Mouse (Mus musculus) lung, postnatal 25 days (tissue): ENCODE measurements at regions not wholly inside any gene's neighbourhood (a gene's known extent, or its start where the extent isn't known, plus 50 kb on each side); places are given as distances from the start of the nearest gene placed in this dataset.

Source experiments
- DNase-seq: peaks from one replicate; pipeline ENCODE4 v3.0.0; 2022; ENCODE audit warnings: low spot score

GRCm38 (mm10) chr2:174848981-174849681 lies 88.7 kb downstream of the Edn3 start:
- DNase-seq: no peak

GRCm38 (mm10) chr2:174850860-174851259 lies 90.4 kb downstream of the Edn3 start:
- no peak for DNase-seq

DNA sequence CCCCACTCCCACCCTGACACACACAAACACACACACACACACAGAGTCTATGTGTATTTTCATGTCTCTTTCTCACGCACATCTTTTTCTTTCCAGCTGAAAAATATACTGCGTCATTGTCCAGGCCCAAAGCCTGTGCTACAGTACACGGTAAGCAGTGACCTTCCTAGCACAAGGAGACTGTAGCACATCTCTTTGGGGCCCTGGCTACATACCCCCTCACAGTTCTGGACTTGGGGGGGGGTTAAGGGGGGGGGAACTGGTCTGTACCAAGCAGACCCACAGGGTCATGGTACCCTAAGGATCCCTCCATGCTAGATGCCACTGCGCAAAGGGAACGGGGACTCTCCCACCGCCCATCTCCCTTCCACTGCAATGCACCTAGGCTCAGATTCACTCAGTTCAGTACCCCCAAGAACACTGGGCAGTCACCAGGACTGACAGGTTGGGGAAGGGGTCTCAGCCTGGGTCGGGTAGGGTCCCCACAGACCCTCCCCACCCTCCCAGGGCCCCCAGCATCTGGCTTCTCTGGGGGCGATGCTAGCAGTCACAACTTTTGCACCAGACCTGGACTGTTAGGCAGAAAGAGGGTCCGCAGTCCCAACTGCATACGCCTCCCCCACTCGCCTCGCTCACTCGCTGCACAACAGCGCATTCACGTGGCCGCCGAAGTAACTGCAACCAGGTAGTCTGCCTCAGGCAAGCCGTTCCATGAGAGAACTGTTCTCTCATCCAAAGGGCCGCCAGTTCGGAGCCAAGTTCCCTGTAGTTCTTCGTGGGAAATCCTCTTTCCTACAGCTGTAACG lies 91.3 kb downstream of the Edn3 start:
- DNase-seq: peak; percentile 63

- DNase-seq: no peak
Measured at GRCm38 (mm10) chr2:174853786-174854185, 93.4 kb downstream of the Edn3 start.

GRCm38 (mm10) chr2:174855548-174855947 lies 95.1 kb downstream of the Edn3 start:
- DNase-seq: no peak

DNA sequence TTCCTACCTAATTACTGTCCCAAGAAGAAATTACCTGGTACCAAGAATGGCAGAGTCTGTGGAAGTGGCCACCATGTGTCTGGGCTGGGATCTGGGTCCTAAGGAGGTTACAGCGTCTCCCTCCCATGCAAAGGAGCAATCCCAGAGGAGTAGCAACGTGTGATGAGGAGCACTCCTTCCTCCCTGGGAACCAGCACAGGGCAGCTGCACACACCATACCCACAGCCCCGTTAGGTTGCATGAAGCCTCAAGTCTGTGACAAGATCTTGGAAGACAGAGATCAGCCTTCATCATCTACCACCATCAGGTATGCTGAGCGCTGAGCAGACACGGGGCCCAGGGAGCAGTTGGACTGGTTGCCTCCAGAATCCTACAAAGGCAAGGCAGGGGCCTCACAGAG lies 95.7 kb downstream of the Edn3 start:
- DNase-seq: no peak

- DNase-seq: peak; percentile 77
Measured at GRCm38 (mm10) chr2:174858011-174858834, 97.8 kb downstream of the Edn3 start.

GRCm38 (mm10) chr2:174858835-174859215 lies 98.4 kb downstream of the Edn3 start:
- no peak for DNase-seq

GRCm38 (mm10) chr2:174859533-174859932 lies 99.1 kb downstream of the Edn3 start:
- DNase-seq: peak; percentile 24

GRCm38 (mm10) chr2:174864657-174865056 lies 104.2 kb downstream of the Edn3 start:
- no peak for DNase-seq

DNA sequence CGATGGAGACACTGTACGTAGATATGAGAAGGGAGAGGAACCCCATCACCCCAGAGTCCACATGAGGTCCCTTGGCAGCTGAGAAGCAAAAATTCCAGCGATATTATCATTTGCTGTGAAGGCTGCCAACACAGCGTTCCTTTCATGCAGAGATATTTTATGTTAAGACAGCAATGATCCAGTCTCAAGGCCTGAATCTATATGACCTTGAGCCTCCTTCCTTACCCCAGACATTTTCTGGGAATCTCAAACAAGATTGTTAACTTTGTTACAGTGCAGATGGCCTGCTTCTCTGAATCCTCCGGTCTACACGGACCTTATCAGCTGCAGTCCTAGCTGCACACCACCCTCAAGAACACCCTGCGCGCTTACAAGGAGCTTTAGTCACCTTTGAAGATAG lies 106.1 kb downstream of the Edn3 start:
- DNase-seq: no peak

DNA sequence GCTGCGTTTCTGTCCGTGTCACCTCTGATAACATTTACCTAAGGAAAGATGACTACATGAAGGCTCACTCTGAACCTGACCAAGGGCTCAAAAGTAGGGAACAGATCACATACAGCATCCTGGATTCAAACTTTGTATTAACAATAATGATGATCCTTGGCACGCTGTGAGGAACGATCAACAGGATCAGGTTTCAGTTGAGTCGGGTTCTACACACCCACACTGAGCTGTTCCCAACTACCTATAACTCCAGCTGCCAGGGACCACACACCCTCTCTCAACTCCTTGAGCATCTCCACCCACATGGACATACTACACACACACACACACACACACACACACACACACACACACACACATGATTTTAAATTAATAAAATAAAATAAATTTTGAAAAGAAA lies 107.0 kb downstream of the Edn3 start:
- no peak for DNase-seq

DNA sequence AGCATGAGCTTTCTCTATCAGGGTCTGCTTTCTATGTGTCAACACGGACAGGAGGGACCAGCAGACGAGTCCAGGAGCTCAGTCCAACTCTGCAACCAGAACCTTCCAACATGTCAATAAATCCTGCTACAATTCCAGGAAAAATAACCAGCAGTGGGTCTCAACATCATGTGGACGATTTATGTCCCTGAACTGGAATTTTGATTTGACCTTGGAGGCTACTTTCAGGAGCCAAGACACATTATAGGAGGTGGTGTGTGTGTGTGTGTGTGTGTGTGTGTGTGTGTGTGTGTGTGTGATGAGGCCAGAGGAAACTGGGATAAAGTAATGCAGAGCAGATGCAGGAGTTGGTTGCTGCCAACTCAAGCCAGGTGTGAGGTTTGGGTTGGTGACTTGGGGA lies 107.8 kb downstream of the Edn3 start:
- DNase-seq: no peak

DNA sequence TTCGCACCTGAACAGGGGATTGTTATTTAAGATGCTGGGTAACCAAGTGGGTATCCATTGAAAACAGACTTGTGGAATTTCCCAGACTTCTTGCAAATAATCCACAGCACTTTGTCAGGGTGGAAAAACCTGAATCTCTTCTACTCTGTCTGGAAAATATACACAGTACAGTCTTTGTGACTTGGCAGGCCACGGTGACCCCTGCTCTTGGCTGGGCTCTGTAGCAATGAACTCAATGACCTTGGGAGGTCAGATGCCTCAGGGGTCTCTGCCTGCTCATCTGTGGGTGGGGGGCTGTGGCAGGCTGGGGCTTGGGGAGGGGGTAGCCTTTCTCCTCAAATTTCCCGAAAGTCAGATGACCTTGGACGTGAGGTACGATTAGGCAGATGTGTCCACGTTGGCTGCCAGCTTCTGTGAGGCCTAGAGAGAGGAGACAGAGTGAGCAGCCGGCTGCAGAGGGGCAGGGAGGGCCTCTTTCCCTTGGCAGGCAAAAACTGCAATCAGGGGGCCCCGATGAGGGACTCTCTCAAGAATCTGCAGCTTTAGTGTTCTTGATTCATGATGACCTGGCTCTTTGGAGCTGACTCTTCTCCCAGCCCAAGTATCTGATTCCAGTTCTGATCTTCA lies 108.4 kb downstream of the Edn3 start:
- no peak for DNase-seq

DNA sequence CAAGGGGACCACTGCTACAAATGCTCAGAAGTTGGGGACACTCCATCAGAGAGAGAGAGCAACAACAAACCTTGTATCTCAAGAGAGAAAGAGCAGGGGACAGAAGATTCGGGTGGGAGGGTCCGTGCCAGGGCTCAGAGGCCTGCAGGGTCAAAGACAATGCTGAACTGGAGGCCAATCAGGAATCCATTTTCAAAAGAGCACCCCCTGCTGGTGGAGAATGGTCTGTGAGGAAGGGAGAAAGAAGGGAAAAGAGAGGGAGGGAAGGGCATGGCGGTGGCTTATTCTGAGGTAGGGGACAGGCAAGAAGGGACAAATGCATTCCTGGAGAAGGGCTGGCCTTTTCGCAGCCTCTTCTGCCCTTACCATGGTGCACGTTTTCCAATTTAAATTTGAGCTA lies 109.9 kb downstream of the Edn3 start:
- DNase-seq: no peak

DNA sequence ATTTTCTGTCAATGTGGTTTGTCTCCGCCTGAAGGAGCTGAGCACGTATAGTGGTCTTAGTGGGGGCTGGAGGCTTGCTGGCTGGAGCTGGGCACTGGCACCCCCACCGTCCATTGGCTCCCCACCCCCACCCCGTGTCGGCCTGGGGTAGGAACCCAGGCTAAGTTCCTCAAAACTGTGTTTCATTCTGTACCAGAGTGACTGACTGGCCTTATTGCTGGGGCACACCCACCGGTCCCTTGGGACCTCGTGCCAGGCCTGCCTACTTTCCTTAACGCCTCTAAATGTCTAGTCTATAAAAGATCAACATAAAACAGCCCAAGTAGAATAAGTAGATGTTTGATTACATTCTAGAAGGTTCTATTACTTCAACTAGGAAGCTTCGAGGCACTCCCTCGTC lies 110.8 kb downstream of the Edn3 start:
- DNase-seq: peak; percentile 38

- no peak for DNase-seq
Measured at GRCm38 (mm10) chr2:174871844-174872243, 111.4 kb downstream of the Edn3 start.

- DNase-seq: no peak
Measured at GRCm38 (mm10) chr2:174876886-174877285, 116.5 kb downstream of the Edn3 start.

- no peak for DNase-seq
Measured at GRCm38 (mm10) chr2:174878979-174879378, 118.6 kb downstream of the Edn3 start.

- peak; percentile 33 for DNase-seq
Measured at GRCm38 (mm10) chr2:174880659-174881058, 120.2 kb downstream of the Edn3 start.

DNA sequence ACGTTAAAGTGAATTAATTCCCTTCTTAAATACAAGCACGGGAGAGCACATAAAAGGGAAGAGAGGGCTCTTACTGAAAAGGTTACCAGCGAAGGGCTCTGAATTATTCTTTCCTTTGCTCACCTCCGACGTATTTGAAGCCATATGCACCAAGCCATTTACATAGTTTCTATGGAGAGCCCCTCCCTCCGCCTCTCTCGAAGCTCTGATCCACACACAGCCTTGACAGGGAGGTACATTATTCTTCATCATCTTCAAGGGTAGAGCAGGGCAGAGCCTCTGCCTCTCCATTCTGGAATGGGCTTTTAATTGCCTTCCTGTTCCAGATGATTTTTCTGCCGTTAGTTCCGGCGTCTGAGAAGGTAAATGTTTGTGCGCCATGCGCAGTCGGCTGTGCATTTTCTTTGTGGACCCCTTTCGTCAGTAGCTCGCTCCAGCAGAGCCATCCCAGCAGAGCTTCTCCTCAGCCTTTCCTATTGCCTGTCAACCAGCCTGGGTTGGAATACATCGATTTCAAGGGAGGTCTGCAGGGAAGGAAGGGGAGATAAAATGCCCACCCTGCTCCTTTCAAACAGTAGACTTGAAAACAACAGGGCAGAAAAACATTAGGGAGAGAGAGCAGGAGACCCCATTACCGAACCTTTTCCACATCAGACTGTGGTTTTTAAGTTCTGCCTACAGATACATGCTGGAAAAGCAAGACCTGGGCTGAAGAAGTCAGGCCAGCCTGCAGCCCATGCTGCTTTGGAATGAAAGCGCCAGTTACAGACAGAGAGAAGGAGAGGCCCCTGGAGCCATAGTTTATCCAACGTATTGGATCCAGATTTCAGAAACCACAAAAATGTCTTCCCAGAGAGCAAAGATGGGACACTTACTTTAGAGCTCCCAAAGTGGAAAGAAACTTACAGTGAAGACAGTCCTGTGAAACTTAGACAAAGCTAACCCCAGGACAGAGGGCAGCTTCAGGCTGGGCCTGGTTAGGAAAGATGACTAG lies 124.1 kb downstream of the Edn3 start:
- DNase-seq: no peak
